Mouse (Mus musculus) bone marrow, adult 2 months (tissue): ENCODE measurements around the gene Tmem208. TPM values are rescaled to one million over a fixed set of nuclear protein-coding genes. Genes with fewer than 3 reads are reported as not detected.

Experiments
- H3K27ac ChIP-seq: fragments of 200-500 bp; 2 replicates; pipeline ENCODE4 v1.5.1; 2012; ENCODE audit warnings: low read depth, mild to moderate bottlenecking, control low read depth, inconsistent platforms, low read length; ENCODE audit not compliant: control insufficient read depth, poor library complexity, insufficient read depth
- H3K4me1 ChIP-seq: fragments of 200-500 bp; 2 replicates; pipeline ENCODE4 v1.6.1; 2011; ENCODE audit warnings: low read length; ENCODE audit not compliant: control insufficient read depth, insufficient read depth
- H3K4me3 ChIP-seq: fragments of 200-500 bp; replicated peaks from 2 replicates; pipeline ENCODE3; 2011; ENCODE audit warnings: mild to moderate bottlenecking, low read depth, low read length, control low read depth; ENCODE audit not compliant: control insufficient read depth
- CTCF ChIP-seq: fragments of 200-500 bp; IDR thresholded peaks from 2 replicates; pipeline ENCODE4 v1.5.1; 2011; ENCODE audit warnings: low read length, control low read depth; ENCODE audit not compliant: control insufficient read depth, insufficient read depth
- POLR2A ChIP-seq: fragments of 200-500 bp; IDR thresholded peaks from 2 replicates; pipeline ENCODE4 v1.6.1; 2011; ENCODE audit warnings: low read depth, mild to moderate bottlenecking, control low read depth, low read length, borderline replicate concordance; ENCODE audit not compliant: control insufficient read depth
- WGBS: fragments of 180-500 bp; shearing (Covaris S2); methylation state at CpG from one replicate; pipeline ENCODE4 v1.1.7; 2018; 5-methylcytosine and 5-hydroxymethylcytosine counted together
- polyA plus RNA-seq: library from polyadenylated mRNA; stranded (reverse); fragments of >200 nt; gene quantifications from 2 replicates; pipeline ENCODE4 v1.2.4, GENCODE M21; 2011; ENCODE audit warnings: low replicate concordance; ENCODE audit not compliant: missing spikeins, insufficient read depth, insufficient read length

Tmem208 gene
- polyA plus RNA-seq, 1 experiment, result 140 TPM

GRCm38 (mm10) chr8:105341399-105341798, 15.2 kb downstream of the Tmem208 start:
- Histone ChIP-seq H3K4me1 (no peaks in the 10 kb centered on the region; the same call in 1 of the 2 replicates), H3K27ac (no peak overlapping the region), H3K4me3 (no peak overlapping the region)
- 80% methylated on average over 8 of the region's 8 CpGs for WGBS
- TF ChIP-seq CTCF, result no peak
- no peak for TF ChIP-seq POLR2A

GRCm38 (mm10) chr8:105342768-105343167, 16.6 kb downstream of the Tmem208 start:
- TF ChIP-seq CTCF (no peak), POLR2A (no peak)
- 74% methylated on average over 4 of the region's 4 CpGs for WGBS
- H3K4me3 ChIP-seq, result no peak overlapping the region
- no peak overlapping the region for H3K27ac ChIP-seq
- H3K4me1 ChIP-seq, result no peaks in the 10 kb centered on the region; the same call in 1 of the 2 replicates

DNA sequence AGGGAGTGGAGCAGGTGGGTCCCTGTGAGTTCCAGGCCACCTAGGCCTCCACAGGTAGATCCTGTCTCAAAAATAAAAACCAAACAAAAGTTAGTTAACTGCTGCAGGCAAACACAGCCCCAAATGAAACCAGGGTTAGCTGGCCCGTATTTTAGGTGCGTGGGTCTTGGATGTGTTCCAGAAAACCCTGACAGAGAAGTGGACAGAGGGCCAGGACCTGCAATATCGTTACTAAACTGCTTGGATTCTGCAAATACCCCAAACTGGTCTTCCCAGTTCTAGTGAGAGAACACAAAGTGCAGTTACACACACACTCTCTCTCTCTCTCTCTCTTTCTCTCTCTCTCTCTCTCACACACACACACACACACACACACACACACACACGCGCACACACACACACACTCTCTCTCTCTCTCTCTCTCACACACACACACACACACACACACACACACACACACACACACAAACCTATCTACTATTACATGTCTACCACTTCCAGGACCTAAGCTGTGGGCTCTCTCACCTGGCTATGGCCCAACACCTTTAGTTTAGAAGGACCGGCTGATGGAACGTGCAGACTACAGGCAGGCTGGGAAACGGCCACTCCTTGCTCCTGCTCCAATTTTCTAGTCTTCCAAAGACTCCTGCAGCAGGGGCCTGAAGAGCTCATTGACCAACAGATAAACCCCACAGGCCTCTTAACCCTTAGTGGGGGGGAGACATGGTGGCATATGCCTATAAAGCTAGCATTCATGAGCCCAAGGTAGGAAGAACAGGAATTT, 17.8 kb downstream of the Tmem208 start:
- H3K27ac ChIP-seq, result no peak overlapping the region
- TF ChIP-seq POLR2A, result no peak
- 60% methylated on average over 8 of the region's 8 CpGs for WGBS
- H3K4me1 ChIP-seq, result no peaks in the 10 kb centered on the region; the same call in 1 of the 2 replicates
- H3K4me3 ChIP-seq, result no peak overlapping the region

GRCm38 (mm10) chr8:105345061-105345975, 19.2 kb downstream of the Tmem208 start:
- TF ChIP-seq POLR2A, result no peak
- no peak for TF ChIP-seq CTCF
- H3K4me1 ChIP-seq, result no peaks in the 10 kb centered on the region; the same call in 1 of the 2 replicates
- peak overlapping the region; percentile 57 for H3K27ac ChIP-seq
- 31% methylated on average over 7 of the region's 7 CpGs for WGBS
- H3K4me3 ChIP-seq, result no peak overlapping the region

- 7% methylated on average over 34 of the region's 34 CpGs for WGBS
- H3K4me1 ChIP-seq, result no peaks in the 10 kb centered on the region; the same call in 1 of the 2 replicates
- no peak overlapping the region; the same call in 1 of the 2 replicates for H3K27ac ChIP-seq
Measured at GRCm38 (mm10) chr8:105346611-105347427, 20.7 kb downstream of the Tmem208 start.

GRCm38 (mm10) chr8:105347428-105348221, 21.5 kb downstream of the Tmem208 start, which contains the start of gene Fhod1:
TSS of gene Fhod1 (minus strand) at chr8:105347953.
- Histone ChIP-seq H3K4me1 (no peaks in the 10 kb centered on the region; the same call in 1 of the 2 replicates), H3K27ac (peak within 1 kb of the TSS; percentile 83), H3K4me3 (peak within 1 kb of the TSS; percentile 91)
- under 1% methylated on average over 53 of the region's 53 CpGs for WGBS
- TF ChIP-seq POLR2A (peak; percentile 67; the same call in 1 of the 2 replicates), CTCF (no peak)

More at GRCm38 (mm10) chr8:105346611-105347427, 20.7 kb downstream of the Tmem208 start:
- TF ChIP-seq POLR2A (no peak), CTCF (no peak)
- peak overlapping the region; percentile 91 for H3K4me3 ChIP-seq
